Mouse (Mus musculus): ENCODE measurements around the gene Speg.

Gene Speg

GRCm38 (mm10) chr1:75438782-75439181 is 63.7 kb downstream of the Speg start:
- no peak for DNase-seq (ENCODE audit: extremely low spot score, low read depth, low spot score)

DNA sequence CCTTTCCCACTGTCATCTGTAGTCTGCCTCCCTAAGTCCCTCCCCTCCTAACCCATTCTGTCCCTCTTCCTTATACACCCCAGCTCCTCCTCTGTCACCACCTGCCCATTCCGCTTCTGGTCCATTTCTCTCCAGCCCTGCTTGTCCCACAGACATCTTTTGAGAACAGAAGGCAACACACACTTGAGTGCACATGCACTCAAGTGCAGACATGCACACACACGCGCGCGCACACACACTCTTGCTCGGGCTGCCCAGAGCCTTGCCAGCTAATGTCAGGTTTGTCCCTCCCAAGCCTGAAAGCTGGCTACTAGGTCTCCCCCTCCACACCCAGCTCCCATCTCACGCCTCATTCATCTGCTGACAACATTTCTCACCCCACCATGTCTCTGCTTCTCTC is 65.6 kb downstream of the Speg start:
- DNase-seq (ENCODE audit: extremely low spot score, low read depth, low spot score): no peak

DNA sequence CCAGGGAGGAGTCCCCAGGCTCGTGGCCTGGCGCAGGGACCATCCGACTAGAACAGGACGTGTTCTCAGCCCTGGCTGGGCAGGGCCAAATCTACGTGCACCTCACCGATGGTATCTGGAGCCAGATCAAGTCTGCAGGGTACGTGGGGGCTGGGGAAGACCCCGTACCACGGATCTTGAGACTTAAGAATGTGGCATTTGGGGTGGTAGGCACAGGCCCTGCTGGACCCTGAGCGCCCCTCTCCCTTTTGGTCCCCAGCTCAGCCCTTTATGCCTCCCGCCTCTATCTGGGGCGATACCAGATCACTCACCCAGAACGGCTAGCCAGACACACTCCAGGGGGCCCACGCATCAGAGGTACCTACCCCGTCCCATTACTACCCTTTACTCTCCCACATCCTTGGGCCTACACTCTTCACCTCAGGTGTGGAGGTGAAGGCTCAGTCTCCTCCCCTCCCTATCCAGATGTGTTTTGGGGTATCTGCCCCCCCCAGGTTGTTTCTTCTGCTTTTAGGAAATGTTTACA is 66.4 kb downstream of the Speg start:
- DNase-seq (ENCODE audit: extremely low spot score, low read depth, low spot score): no peak

DNA sequence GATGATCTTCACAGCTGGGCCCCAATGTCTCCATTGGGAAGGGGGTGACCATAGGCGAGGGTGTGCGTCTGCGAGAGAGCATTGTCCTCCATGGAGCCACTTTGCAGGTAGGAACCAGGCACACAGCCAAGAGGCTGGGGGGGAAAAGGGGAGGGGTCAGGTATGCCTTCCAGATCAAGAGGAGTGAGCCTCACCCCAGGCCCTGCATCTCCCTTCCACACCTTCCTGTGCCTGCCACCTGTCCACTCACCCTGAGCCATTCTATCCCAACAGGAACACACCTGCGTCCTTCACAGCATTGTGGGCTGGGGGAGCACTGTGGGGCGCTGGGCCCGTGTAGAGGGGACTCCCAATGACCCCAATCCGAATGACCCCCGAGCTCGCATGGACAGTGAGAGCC is 67.1 kb downstream of the Speg start:
- no peak for DNase-seq (ENCODE audit: extremely low spot score, low read depth, low spot score)

DNA sequence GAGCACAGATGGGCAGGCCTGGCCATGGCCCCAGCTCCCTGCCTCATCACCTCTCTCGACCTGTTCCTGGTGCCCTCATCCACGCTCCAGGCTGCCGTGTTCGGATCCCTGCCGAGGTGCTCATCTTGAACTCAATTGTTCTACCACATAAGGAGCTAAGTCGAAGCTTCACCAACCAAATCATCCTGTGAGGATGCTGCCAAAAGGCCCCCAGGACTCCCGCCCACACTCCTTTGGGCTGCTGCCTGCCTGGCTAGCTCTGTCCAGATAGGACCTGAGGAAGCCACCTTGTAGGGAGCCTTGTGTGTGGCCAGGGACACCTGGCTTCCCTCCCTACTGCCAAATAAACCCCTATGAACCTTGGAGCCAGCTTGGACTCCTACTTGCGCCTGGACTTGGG is 67.7 kb downstream of the Speg start:
- no peak for DNase-seq (ENCODE audit: extremely low spot score, low read depth, low spot score)

- DNase-seq (ENCODE audit: extremely low spot score, low read depth, low spot score): no peak
Observed at GRCm38 (mm10) chr1:75443247-75444024, 68.3 kb downstream of the Speg start.

DNA sequence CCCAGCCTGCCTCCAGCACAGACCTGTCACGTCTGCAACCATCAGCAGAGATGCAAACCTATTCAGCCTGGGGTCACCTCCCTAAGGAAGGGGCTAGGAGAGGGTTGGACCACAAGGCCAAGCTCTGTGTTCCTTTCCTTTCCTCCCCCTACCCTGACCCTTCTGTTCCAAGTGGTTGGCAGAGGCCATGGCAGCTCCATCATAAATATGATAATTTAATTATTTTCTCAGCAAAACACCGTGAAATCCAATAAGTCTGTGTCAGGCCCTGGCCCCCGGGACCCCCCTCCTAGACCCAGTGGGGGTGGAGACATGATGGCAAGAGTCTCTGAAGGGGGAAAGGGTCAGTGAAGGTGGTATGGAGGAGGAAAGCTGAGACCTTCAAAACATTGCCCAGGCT is 69.1 kb downstream of the Speg start:
- no peak for DNase-seq (ENCODE audit: extremely low spot score, low read depth, low spot score)

DNA sequence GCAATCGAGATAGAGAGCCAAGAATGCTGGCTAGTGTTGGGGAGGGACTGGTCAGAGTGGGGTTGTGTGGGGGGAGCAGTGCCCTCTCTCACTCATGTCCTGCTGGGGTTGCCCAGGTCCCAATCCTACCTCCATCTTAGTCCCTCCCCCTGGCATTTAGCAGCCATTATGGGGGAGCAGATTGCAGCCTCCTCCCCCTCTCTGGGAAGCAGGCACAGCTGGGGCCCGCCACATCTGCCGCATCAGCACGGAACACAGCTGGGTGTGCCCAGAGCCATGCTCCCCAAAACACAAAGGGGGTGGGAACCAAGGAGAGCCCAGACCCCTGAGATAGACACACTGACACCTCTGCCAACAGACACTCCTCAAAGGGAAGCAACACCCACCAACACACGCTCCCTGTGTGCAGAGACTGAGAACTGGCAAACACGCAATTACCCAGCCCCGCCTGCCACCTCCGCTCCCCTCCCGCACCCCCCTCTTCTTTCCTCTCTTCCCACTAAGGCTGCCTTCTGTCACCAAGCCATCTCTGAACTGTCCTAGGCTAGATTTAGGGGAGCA is 70.1 kb downstream of the Speg start:
- DNase-seq (ENCODE audit: extremely low spot score, low read depth, low spot score): no peak

- DNase-seq (ENCODE audit: extremely low spot score, low read depth, low spot score): no peak
Observed at GRCm38 (mm10) chr1:75445751-75446611, 70.9 kb downstream of the Speg start.

DNA sequence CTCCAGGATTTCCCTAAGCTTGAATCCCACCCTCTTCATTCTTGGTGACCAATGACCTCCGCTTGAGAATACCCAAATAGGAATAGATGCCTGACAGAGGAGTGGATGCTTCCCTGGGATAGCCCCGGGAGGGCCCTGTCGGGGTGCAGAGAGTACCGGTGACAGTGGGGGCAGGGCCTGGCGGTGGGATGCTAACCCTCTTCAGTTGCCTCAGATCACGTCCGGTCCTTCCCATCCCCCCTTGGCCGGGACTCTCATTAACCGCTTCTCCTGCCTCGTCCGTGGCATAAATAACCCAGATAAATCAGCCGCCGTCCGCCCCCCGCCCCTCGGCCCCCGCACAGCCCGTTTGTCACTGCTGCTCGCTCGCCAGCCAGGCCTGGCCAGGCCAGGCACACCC is 71.6 kb downstream of the Speg start:
- DNase-seq (ENCODE audit: extremely low spot score, low read depth, low spot score): no peak

GRCm38 (mm10) chr1:75447265-75448051 is 72.4 kb downstream of the Speg start:
- no peak for DNase-seq (ENCODE audit: extremely low spot score, low read depth, low spot score)

- no peak for DNase-seq (ENCODE audit: extremely low spot score, low read depth, low spot score)
Observed at GRCm38 (mm10) chr1:75448052-75448431, 72.9 kb downstream of the Speg start.

DNA sequence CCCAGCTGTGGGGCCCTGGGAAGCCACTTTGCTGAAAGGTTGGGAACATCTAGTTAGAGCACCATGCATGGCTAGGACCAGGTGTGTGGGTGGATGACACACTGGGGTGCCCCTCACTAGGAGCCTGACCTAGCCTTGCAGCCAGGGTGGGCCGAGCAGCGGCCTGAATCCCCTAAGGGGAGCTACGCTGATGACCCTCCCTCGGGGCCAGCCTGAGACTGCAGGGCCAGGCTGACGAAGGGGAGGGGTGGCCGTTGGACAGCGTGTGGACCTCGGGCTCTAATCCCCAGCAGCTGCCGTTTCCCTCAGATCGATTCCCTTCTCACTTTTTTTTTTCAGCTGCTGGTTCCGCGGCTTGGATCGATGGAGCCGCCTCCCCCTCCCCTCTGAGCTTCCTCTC is 73.8 kb downstream of the Speg start:
- no peak for DNase-seq (ENCODE audit: extremely low spot score, low read depth, low spot score)

DNA sequence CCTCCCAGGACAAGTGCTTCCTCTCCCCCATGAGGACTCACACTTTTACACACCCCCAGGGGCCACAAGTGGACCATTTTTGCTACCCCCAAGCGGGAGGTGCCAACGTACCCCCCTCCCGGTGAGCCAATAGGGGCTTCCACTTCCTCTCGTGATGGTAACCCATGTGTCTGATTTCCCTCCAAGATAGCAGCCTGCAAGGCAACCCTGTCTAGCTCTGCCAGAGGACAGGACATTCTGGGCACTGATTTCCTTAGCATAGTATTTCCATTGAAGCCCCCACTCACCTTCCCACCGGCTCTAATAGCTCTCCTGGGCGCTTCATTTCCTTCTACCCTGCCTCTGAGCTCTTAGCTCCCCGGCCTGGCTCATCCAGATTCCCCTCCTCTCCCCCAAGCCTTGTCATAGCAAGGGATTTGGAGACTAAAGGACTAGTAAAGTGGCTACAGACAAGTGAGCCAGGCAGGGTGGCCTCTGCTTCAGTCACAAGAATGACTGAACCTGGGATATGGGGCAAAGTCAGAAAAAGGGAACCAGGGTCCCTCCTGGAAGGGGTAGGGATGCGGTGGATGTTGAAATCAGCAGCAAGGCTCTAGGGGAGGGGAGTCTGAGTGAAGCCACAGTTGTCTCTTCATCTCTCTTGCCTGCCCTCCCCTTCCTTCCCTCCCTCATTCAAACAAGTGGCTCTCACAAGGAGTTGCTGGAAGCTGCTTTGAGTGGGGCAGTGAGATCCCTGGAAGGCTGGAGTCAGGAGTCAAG is 74.5 kb downstream of the Speg start:
- DNase-seq (ENCODE audit: extremely low spot score, low read depth, low spot score): no peak

- DNase-seq (ENCODE audit: extremely low spot score, low read depth, low spot score): no peak
Observed at GRCm38 (mm10) chr1:75450314-75451005, 75.4 kb downstream of the Speg start, which contains the start of gene Asic4. Gene Asic4, plus strand, starts transcription at chr1:75450436.

- DNase-seq (ENCODE audit: extremely low spot score, low read depth, low spot score): no peak
Observed at GRCm38 (mm10) chr1:75451900-75452299, 76.8 kb downstream of the Speg start.

DNA sequence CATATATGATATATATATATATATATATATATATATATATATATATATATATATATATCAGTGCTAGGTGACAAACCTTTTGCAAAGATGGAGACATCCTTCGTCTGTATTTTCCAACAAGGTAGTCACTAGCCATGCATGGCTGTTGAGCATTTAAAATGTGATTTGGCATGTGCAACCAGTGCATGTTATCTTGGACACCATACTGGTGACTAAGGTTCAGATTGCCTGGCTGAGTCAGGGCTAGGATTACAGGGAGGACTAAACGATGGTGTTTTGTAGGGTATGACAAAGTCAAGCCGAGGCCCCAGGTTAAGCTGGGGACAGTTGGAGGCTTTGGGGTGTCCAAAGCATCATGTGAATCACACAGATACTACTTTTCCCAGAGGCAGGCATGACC is 80.3 kb downstream of the Speg start:
- no peak for DNase-seq (ENCODE audit: extremely low spot score, low read depth, low spot score)

DNA sequence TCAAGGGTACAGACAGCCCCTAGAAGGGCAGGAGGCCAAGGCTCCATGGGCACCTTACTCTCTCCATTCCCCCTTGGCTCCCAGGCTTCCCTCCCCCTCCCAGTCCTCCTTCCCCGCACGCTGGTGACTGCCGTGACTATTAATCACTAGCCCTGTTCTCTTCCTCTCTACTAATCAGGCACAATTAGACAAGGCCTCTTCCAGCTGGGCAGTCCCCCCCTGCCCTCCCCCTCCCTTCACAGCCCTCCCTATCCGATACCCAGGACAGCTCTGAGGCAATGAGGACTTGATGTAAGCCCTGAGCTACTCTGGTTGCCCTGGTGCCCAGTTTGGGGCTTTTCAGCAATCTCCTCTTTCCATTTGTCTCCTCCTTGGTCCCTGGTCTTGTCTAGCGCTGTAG is 80.9 kb downstream of the Speg start:
- DNase-seq (ENCODE audit: extremely low spot score, low read depth, low spot score): no peak

DNA sequence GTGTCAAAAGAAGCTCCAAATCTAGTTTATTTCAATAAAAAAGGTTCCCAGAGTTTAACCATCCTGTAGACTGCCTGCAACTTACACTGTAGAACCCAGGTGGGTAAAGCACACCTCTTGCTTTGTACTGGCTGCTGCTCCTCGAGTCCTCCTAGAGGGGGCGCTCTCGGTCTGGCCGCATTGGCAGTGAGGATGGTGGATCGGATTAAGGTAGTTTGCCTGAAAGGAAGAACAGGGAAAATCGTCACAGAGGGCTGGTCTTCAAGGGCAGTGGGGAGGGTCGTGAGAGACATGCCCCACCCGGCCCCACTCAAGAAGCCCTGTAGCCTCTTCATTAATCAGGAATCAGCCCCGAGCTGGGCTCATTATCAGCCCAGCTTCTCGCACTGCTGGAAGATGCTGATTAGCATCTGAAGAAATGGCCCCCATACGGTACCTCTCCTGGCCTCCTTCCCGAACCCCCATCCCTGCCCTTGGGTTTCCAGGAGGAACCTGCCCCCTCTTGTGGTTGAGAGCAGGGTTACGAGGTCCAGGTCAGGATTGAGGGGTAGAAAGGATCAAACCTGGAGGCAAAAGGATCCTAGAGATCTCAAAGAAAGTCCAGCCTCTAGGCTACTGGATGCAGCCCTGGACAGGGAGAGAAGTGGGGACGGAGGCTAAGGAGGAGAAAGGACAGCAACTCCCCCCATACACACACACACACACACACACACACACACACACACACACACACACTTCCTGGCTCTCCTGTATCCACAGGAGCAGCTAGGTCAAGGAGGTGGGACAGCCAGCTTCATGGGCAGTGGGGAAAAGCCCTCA is 81.9 kb downstream of the Speg start:
- DNase-seq (ENCODE audit: extremely low spot score, low read depth, low spot score): no peak

All from hindlimb bud, embryonic 11.5 days (tissue).